Mouse (Mus musculus) stomach, embryonic 15.5 days (tissue): ENCODE measurements around the gene Foxp4. TPM values are rescaled to one million over a fixed set of nuclear protein-coding genes. Genes with fewer than 3 reads are reported as not detected.
A peak's percentile ranks its signal among the peaks of the same experiment; 100 is the strongest.

ENCODE experiments used
- ATAC-seq: fragments of 200-750 bp; cut with Nextera tagmentation; 2 replicates; pipeline ENCODE4 v1.8.0; 2017; ENCODE audit warnings: low read depth, moderate number of reproducible peaks, moderate TSS enrichment; ENCODE audit not compliant: insufficient read depth, low FRiP score
- H3K27ac ChIP-seq: fragments of 300-500 bp; sonication (generic); 2 replicates; pipeline ENCODE4 v1.5.1; 2015; ENCODE audit warnings: mild to moderate bottlenecking, inconsistent platforms
- H3K27me3 ChIP-seq: fragments of 300-500 bp; sonication (generic); replicated peaks from 2 replicates; pipeline ENCODE4 v1.6.1; 2015; ENCODE audit warnings: inconsistent platforms
- H3K36me3 ChIP-seq: fragments of 300-500 bp; sonication (generic); 2 replicates; pipeline ENCODE4 v1.6.1; 2015; ENCODE audit warnings: inconsistent platforms
- H3K4me1 ChIP-seq: fragments of 300-500 bp; sonication (generic); 2 replicates; pipeline ENCODE4 v1.6.1; 2015; ENCODE audit warnings: inconsistent platforms
- H3K4me2 ChIP-seq: fragments of 300-500 bp; sonication (generic); 2 replicates; pipeline ENCODE4 v1.6.1; 2015; ENCODE audit warnings: mild to moderate bottlenecking, inconsistent platforms
- H3K4me3 ChIP-seq: fragments of 300-500 bp; sonication (generic); replicated peaks from 2 replicates; pipeline ENCODE4 v1.5.1; 2015; ENCODE audit warnings: inconsistent platforms
- H3K9ac ChIP-seq: fragments of 300-500 bp; sonication (generic); 2 replicates; pipeline ENCODE4 v1.6.1; 2015; ENCODE audit warnings: inconsistent platforms
- H3K9me3 ChIP-seq: fragments of 300-500 bp; sonication (generic); 2 replicates; pipeline ENCODE4 v1.6.1; 2016; ENCODE audit warnings: inconsistent platforms
- WGBS: fragments of 180-500 bp; shearing (Covaris S2); methylation state at CpG from one replicate; pipeline ENCODE4 v1.1.7; 2015; 5-methylcytosine and 5-hydroxymethylcytosine counted together
- polyA plus RNA-seq: library from polyadenylated mRNA; unstranded; fragments of >200 nt; fragmentation: Nextera tagmentation; extraction: Ambion mirVana; gene quantifications from 2 replicates; pipeline ENCODE4 v1.2.1, GENCODE M21; 2015

The Foxp4 gene
- polyA plus RNA-seq, 1 experiment from 2014 or later: 25.0 TPM

GRCm38 (mm10) chr17:47907366-47907920 is 17.0 kb downstream of the Foxp4 start:
- no peak overlapping the region; the same call in 1 of the 2 replicates for H3K27ac ChIP-seq
- H3K9me3 ChIP-seq: no peaks in the 10 kb centered on the region
- H3K4me2 ChIP-seq: no peak overlapping the region
- WGBS: 50% methylated on average over 9 of the region's 9 CpGs
- peaks cover 55% of the 10 kb centered on the region for H3K4me1 ChIP-seq
- no peak overlapping the region for H3K4me3 ChIP-seq
- no peak for ATAC-seq
- H3K27me3 ChIP-seq: no peaks in the 10 kb centered on the region
- peaks cover 15% of the 10 kb centered on the region for H3K36me3 ChIP-seq
- no peak overlapping the region for H3K9ac ChIP-seq

- Histone ChIP-seq H3K9me3 (no peaks in the 10 kb centered on the region), H3K9ac (no peak overlapping the region), H3K4me3 (no peak overlapping the region), H3K36me3 (peaks cover 23% of the 10 kb centered on the region), H3K4me2 (no peak overlapping the region), H3K4me1 (peaks cover 38% of the 10 kb centered on the region), H3K27me3 (no peaks in the 10 kb centered on the region), H3K27ac (no peak overlapping the region)
- no peak for ATAC-seq
- WGBS: 50% methylated on average over 35 of the region's 35 CpGs
Observed at GRCm38 (mm10) chr17:47903846-47904680, 20.4 kb downstream of the Foxp4 start.

GRCm38 (mm10) chr17:47901782-47902181 is 22.7 kb downstream of the Foxp4 start:
- H3K4me1 ChIP-seq: peaks cover 36% of the 10 kb centered on the region
- H3K4me3 ChIP-seq: no peak overlapping the region
- WGBS: 71% methylated on average over 3 of the region's 3 CpGs
- no peak overlapping the region for H3K27ac ChIP-seq
- H3K9ac ChIP-seq: no peak overlapping the region
- no peaks in the 10 kb centered on the region for H3K9me3 ChIP-seq
- ATAC-seq: no peak
- H3K27me3 ChIP-seq: no peaks in the 10 kb centered on the region
- H3K36me3 ChIP-seq: peaks cover 23% of the 10 kb centered on the region
- no peak overlapping the region for H3K4me2 ChIP-seq

- H3K4me3 ChIP-seq: no peak overlapping the region
- no peaks in the 10 kb centered on the region for H3K27me3 ChIP-seq
- H3K9ac ChIP-seq: no peak overlapping the region
- H3K4me1 ChIP-seq: peaks cover 34% of the 10 kb centered on the region
- WGBS: 40% methylated on average over 6 of the region's 6 CpGs
- no peaks in the 10 kb centered on the region for H3K9me3 ChIP-seq
- H3K36me3 ChIP-seq: peaks cover 23% of the 10 kb centered on the region
- no peak overlapping the region for H3K4me2 ChIP-seq
- ATAC-seq: no peak
- no peak overlapping the region for H3K27ac ChIP-seq
Observed at GRCm38 (mm10) chr17:47900716-47901115, 23.7 kb downstream of the Foxp4 start.

- no peak overlapping the region for H3K27ac ChIP-seq
- H3K4me3 ChIP-seq: no peak overlapping the region
- H3K9me3 ChIP-seq: no peaks in the 10 kb centered on the region
- 27% methylated on average over 4 of the region's 4 CpGs for WGBS
- H3K4me1 ChIP-seq: peaks cover 28% of the 10 kb centered on the region
- no peak overlapping the region for H3K4me2 ChIP-seq
- no peaks in the 10 kb centered on the region for H3K27me3 ChIP-seq
- ATAC-seq: 0 out of 2 replicates have a peak, but pooled peaks have one; percentile 19
- peaks cover 32% of the 10 kb centered on the region for H3K36me3 ChIP-seq
- no peak overlapping the region for H3K9ac ChIP-seq
Observed at GRCm38 (mm10) chr17:47899156-47899555, 25.3 kb downstream of the Foxp4 start.

GRCm38 (mm10) chr17:47897956-47898752 is 26.3 kb downstream of the Foxp4 start:
- no peak overlapping the region for H3K9ac ChIP-seq
- peaks cover 30% of the 10 kb centered on the region for H3K36me3 ChIP-seq
- H3K4me1 ChIP-seq: peaks cover 28% of the 10 kb centered on the region
- peak overlapping the region; percentile 32 for H3K4me2 ChIP-seq
- no peaks in the 10 kb centered on the region for H3K27me3 ChIP-seq
- H3K4me3 ChIP-seq: no peak overlapping the region
- ATAC-seq: peak; percentile 78
- peak overlapping the region; percentile 65; the same call in 1 of the 2 replicates for H3K27ac ChIP-seq
- WGBS: 11% methylated on average over 9 of the region's 9 CpGs
- H3K9me3 ChIP-seq: no peaks in the 10 kb centered on the region

- H3K27ac ChIP-seq: peak overlapping the region; percentile 61
Observed at GRCm38 (mm10) chr17:47889727-47890126, 34.7 kb downstream of the Foxp4 start.

GRCm38 (mm10) chr17:47889267-47889666 is 35.2 kb downstream of the Foxp4 start:
- ATAC-seq: no peak
- H3K9me3 ChIP-seq: no peaks in the 10 kb centered on the region
- H3K4me3 ChIP-seq: no peak overlapping the region
- peak overlapping the region; percentile 61 for H3K27ac ChIP-seq
- H3K36me3 ChIP-seq: peaks cover 8% of the 10 kb centered on the region
- H3K4me2 ChIP-seq: no peak overlapping the region
- WGBS: 64% methylated on average over 19 of the region's 19 CpGs
- H3K27me3 ChIP-seq: no peaks in the 10 kb centered on the region
- peaks cover 43% of the 10 kb centered on the region for H3K4me1 ChIP-seq
- H3K9ac ChIP-seq: no peak overlapping the region

More at GRCm38 (mm10) chr17:47889727-47890126, 34.7 kb downstream of the Foxp4 start:
- ATAC-seq: peak; percentile 45
- Histone ChIP-seq H3K36me3 (peaks cover 12% of the 10 kb centered on the region), H3K4me1 (peaks cover 43% of the 10 kb centered on the region), H3K4me3 (no peak overlapping the region), H3K4me2 (no peak overlapping the region), H3K9ac (no peak overlapping the region), H3K9me3 (no peaks in the 10 kb centered on the region), H3K27me3 (no peaks in the 10 kb centered on the region)
- 57% methylated on average over 7 of the region's 7 CpGs for WGBS

GRCm38 (mm10) chr17:47888641-47889040 is 35.8 kb downstream of the Foxp4 start:
- peak overlapping the region; percentile 61 for H3K27ac ChIP-seq
- no peak overlapping the region for H3K9ac ChIP-seq
- no peak overlapping the region for H3K4me2 ChIP-seq
- no peak overlapping the region for H3K4me3 ChIP-seq
- 70% methylated on average over 7 of the region's 7 CpGs for WGBS
- ATAC-seq: no peak
- H3K27me3 ChIP-seq: no peaks in the 10 kb centered on the region
- H3K36me3 ChIP-seq: peaks cover 6% of the 10 kb centered on the region; the same call in 1 of the 2 replicates
- H3K9me3 ChIP-seq: no peaks in the 10 kb centered on the region
- H3K4me1 ChIP-seq: peaks cover 43% of the 10 kb centered on the region

GRCm38 (mm10) chr17:47888155-47888455 is 36.3 kb downstream of the Foxp4 start:
- no peak overlapping the region for H3K4me3 ChIP-seq
- peak overlapping the region; percentile 61 for H3K27ac ChIP-seq
- peak; percentile 47 for ATAC-seq
- no peaks in the 10 kb centered on the region for H3K27me3 ChIP-seq
- 13% methylated on average over 6 of the region's 6 CpGs for WGBS
- H3K9me3 ChIP-seq: no peaks in the 10 kb centered on the region
- H3K4me1 ChIP-seq: peaks cover 43% of the 10 kb centered on the region
- H3K9ac ChIP-seq: no peak overlapping the region
- H3K36me3 ChIP-seq: 0 out of 2 replicates have a peak, but pooled peaks cover 4% of the 10 kb centered on the region
- H3K4me2 ChIP-seq: peak overlapping the region; percentile 1; the same call in 1 of the 2 replicates

GRCm38 (mm10) chr17:47887381-47888154 is 36.9 kb downstream of the Foxp4 start:
- H3K27ac ChIP-seq: peak overlapping the region; percentile 68

More at GRCm38 (mm10) chr17:47887381-47888154, 36.9 kb downstream of the Foxp4 start:
- Histone ChIP-seq H3K4me2 (peak overlapping the region; percentile 25), H3K36me3 (0 out of 2 replicates have a peak, but pooled peaks cover 4% of the 10 kb centered on the region), H3K4me3 (no peak overlapping the region), H3K27me3 (no peaks in the 10 kb centered on the region), H3K4me1 (peaks cover 43% of the 10 kb centered on the region), H3K9me3 (no peaks in the 10 kb centered on the region), H3K9ac (no peak overlapping the region)
- 15% methylated on average over 13 of the region's 13 CpGs for WGBS
- peak; percentile 61 for ATAC-seq
